Mouse (Mus musculus) inflammation-experienced regulatory T-cells (primary cell): Measurements from ENCODE around the gene Tldc2. TPM values are rescaled to one million over a fixed set of nuclear protein-coding genes. Genes with fewer than 3 reads are reported as not detected.

ENCODE experiments used
- polyA plus RNA-seq, 2 experiments: library from polyadenylated mRNA; unstranded; fragments of 100-300 nt; shearing (Covaris generic); gene quantifications; one replicate each; pipeline ENCODE4 v1.2.1; 2017

Tldc2 gene
- polyA plus RNA-seq = not detected

GRCm38 (mm10) chr2:157086796-157087195 lies at the start of gene Tldc2:
Tldc2 (plus strand) TSS chr2:157087055.

GRCm38 (mm10) chr2:157078793-157079700 lies 7.8 kb upstream of the Tldc2 start, which contains the start of gene Soga1:
Soga1 (minus strand) TSS chr2:157079254.

GRCm38 (mm10) chr2:157135014-157135413 lies 48.2 kb downstream of the Tldc2 start, which contains the start of gene Samhd1:
Samhd1 (minus strand) TSS chr2:157135265.

Other genes starting within 250 kb of the Tldc2 start
- 10 to 100 TPM; 15.4 to 19.6 TPM for gene Tgif2, start 247.0 kb upstream of the Tldc2 start, polyA plus RNA-seq
- gene 4930518I15Rik, start 229.1 kb upstream of the Tldc2 start, polyA plus RNA-seq = 1 to 10 TPM; 5.2 to 7.0 TPM
- 100 to 1,000 TPM; 115 to 123 TPM for gene Rab5if, start 223.9 kb upstream of the Tldc2 start, polyA plus RNA-seq
- gene Sla2, start 199.9 kb upstream of the Tldc2 start, polyA plus RNA-seq = 10 to 100 TPM; 61.6 to 74.0 TPM
- gene Ndrg3, start 95.0 kb upstream of the Tldc2 start, polyA plus RNA-seq = 100 to 1,000 TPM in 1 of 2 experiments, 10 to 100 TPM in 1; 99.5 to 179 TPM
- 10 to 100 TPM; 13.6 to 19.5 TPM for gene Dsn1, start 79.9 kb upstream of the Tldc2 start, polyA plus RNA-seq
- gene Soga1, start 7.8 kb upstream of the Tldc2 start, polyA plus RNA-seq = under 1 TPM in 1 of 2 experiments, not detected in 1; 0.29 TPM
- gene Samhd1, start 48.2 kb downstream of the Tldc2 start, polyA plus RNA-seq = 100 to 1,000 TPM; 387 to 574 TPM
- 10 to 100 TPM; 32.5 to 34.7 TPM for gene Rbl1, start 117.5 kb downstream of the Tldc2 start, polyA plus RNA-seq
- 100 to 1,000 TPM; 223 to 259 TPM for gene Rpn2, start 192.0 kb downstream of the Tldc2 start, polyA plus RNA-seq
- gene Mroh8, start 192.5 kb downstream of the Tldc2 start, polyA plus RNA-seq = 1 to 10 TPM in 1 of 2 experiments, under 1 TPM in 1; 0.22 to 2.6 TPM